Mouse (Mus musculus): ENCODE measurements around the gene Ubtd2. TPM values are rescaled to one million over a fixed set of nuclear protein-coding genes. Genes with fewer than 3 reads are reported as not detected.
A peak's percentile ranks its signal among the peaks of the same experiment; 100 is the strongest.

The Ubtd2 gene
- polyA plus RNA-seq, 1 experiment from 2014 or later, result 66.3 TPM

DNA sequence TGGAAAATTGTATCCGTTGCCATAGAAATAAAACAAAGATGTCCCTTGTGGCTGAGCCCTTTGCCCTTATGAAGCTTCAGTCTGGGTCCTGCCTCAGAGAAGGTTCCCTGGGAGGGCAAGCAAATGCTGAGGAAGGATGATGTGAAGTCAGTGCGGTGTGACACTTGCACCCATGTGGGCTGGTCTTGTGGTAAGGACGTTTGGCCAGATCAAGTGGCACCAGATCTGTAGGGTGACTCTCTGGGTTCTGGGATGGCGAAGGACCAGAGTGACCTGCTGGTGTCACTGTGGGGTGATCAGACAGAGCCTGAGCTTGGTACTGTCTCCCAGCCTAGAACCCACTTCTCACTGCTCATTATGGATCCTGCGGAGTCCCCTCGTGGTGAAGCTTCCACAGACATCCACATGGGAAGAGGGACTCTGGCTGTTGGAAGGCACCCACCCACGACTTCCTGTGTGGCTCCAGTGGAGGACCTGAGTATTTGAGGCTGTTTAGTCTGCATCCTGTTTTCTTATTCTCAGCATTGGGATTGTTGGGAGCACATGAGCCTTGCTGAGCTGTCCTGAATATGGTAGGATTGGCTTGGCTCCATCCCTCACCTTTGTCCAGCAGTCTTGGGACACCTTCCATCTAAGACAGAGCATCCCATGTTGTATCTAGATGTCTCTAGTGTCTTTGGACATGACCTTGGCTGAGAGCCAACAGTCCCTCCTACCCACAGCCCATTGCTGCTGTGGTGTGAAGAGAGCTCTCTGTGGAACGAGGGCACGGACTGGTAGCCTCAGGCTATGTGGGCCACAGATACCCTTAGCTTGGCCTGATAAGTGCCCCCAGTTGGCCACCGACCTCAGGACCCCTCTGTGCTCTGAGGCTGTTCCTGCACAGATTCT is 106.5 kb downstream of the Ubtd2 start:
- no peaks in the 10 kb centered on the region; the same call in 1 of the 2 replicates for H3K4me1 ChIP-seq

DNA sequence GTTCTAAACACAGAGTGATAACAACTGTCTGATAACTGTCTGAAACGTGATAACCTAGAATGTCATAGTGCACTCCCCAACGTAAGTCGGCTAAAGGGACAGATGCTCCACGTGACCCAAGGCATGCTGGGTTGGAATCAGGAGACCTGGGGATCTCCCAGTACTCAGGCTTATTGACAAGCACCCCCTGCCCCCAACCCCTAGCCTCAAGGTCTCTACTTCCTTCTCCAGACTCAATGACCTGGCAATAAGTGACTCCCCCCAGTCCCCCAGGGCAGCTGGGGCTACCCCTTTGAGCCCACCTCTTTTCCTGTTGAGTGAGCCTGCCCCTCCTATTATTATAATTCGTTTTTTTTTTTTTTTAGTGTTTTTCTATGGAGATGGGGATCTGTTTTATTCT is 107.5 kb downstream of the Ubtd2 start:
- no peak for ATAC-seq (ENCODE audit: low FRiP score, low read depth)
- Histone ChIP-seq H3K4me1 (peaks cover 7% of the 10 kb centered on the region), H3K4me3 (no peak overlapping the region), H3K27ac (replicated peaks) (no peak overlapping the region), H3K36me3 (no peaks in the 10 kb centered on the region), H3K9me3 (no peaks in the 10 kb centered on the region), H3K9ac (replicated peaks) (no peak overlapping the region), H3K4me2 (replicated peaks) (no peak overlapping the region), H3K27me3 (no peaks in the 10 kb centered on the region)
- WGBS, result 73% methylated on average over 5 of the region's 5 CpGs

More for the DNA sequence above, 106.5 kb downstream of the Ubtd2 start:
- Histone ChIP-seq H3K9me3 (no peaks in the 10 kb centered on the region), H3K27me3 (no peaks in the 10 kb centered on the region), H3K27ac (replicated peaks) (no peak overlapping the region), H3K4me2 (replicated peaks) (no peak overlapping the region), H3K4me3 (no peak overlapping the region), H3K9ac (replicated peaks) (no peak overlapping the region), H3K36me3 (no peaks in the 10 kb centered on the region)
- ATAC-seq (ENCODE audit: low FRiP score, low read depth), result 0 out of 2 replicates have a peak, but pooled peaks have one; percentile 9
- 75% methylated on average over 10 of the region's 10 CpGs for WGBS

DNA sequence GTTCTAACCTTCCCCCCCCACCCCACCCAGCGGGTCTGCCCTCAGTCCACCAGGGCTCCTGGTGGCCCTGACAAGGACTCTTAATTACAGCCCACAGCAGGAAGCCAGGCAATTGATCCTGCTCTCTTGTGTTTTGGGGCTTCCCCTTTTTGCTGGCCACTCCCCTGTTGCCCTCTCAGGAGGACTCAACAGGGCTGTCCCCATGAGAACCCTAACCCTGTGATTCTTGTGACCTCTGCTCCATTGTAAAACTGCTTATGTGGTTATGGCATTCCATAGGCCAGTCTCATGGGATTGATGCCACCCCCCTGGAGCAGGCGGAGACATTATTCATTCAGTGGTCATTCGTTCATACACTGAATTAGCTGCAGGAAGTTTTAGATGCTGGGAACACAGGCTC is 108.5 kb downstream of the Ubtd2 start:
- Histone ChIP-seq H3K4me2 (replicated peaks) (no peak overlapping the region), H3K27me3 (no peaks in the 10 kb centered on the region), H3K27ac (replicated peaks) (no peak overlapping the region), H3K9me3 (no peaks in the 10 kb centered on the region), H3K4me1 (peaks cover 10% of the 10 kb centered on the region), H3K4me3 (no peak overlapping the region), H3K9ac (replicated peaks) (no peak overlapping the region), H3K36me3 (no peaks in the 10 kb centered on the region)
- no peak for ATAC-seq (ENCODE audit: low FRiP score, low read depth)
- WGBS, result 35% methylated on average over 3 of the region's 3 CpGs

DNA sequence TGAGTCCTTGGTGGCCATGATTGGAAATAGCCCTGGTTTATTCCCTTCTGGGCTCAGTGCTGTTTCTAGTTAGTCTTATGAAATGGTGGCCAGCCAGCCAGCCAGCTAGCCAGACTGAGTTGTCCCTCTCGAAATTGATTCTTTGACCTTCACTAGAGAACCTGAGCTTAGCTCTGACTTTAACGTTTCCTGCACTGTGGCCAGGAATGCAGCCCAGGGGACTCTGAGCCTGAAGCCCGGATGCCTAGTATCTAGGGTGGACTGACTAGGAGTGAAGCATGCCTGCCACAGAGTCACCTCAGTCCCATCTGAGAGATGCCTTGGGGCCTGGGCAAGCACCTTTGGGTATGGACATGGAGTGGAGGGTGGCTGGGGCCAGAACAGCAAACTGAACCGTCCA is 109.5 kb downstream of the Ubtd2 start:
- Histone ChIP-seq H3K36me3 (no peaks in the 10 kb centered on the region), H3K27me3 (no peaks in the 10 kb centered on the region), H3K27ac (replicated peaks) (no peak overlapping the region), H3K4me3 (no peak overlapping the region), H3K4me1 (peaks cover 10% of the 10 kb centered on the region), H3K9me3 (no peaks in the 10 kb centered on the region), H3K4me2 (replicated peaks) (no peak overlapping the region), H3K9ac (replicated peaks) (no peak overlapping the region)
- ATAC-seq (ENCODE audit: low FRiP score, low read depth), result no peak
- WGBS, result 73% methylated on average over 4 of the region's 4 CpGs

DNA sequence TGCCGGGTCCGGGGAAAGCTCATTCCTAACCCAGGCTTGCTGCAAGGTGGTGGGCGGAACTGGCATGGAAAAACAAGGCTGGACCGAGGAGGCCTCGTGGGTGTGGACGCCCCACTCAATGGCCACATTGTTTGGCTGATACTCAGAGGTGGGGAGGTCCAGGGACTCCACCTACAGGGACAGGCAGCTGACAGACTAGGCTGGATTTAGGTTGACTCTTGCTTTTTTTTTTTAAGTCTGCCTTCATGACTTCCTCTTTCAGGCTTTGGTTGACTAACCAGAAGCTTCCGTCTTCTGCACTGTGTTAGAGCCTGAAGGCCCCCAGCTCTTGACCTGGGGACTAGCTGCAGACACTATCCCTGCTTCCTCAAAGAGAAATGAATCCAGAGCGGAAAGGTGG is 109.9 kb downstream of the Ubtd2 start:
- H3K4me2 ChIP-seq (replicated peaks), result no peak overlapping the region
- no peaks in the 10 kb centered on the region for H3K36me3 ChIP-seq
- no peaks in the 10 kb centered on the region for H3K9me3 ChIP-seq
- H3K27me3 ChIP-seq, result no peaks in the 10 kb centered on the region
- no peak for ATAC-seq (ENCODE audit: low FRiP score, low read depth)
- peaks cover 10% of the 10 kb centered on the region for H3K4me1 ChIP-seq
- H3K4me3 ChIP-seq, result no peak overlapping the region
- WGBS, result 72% methylated on average over 8 of the region's 8 CpGs
- H3K27ac ChIP-seq (replicated peaks), result no peak overlapping the region
- H3K9ac ChIP-seq (replicated peaks), result no peak overlapping the region

DNA sequence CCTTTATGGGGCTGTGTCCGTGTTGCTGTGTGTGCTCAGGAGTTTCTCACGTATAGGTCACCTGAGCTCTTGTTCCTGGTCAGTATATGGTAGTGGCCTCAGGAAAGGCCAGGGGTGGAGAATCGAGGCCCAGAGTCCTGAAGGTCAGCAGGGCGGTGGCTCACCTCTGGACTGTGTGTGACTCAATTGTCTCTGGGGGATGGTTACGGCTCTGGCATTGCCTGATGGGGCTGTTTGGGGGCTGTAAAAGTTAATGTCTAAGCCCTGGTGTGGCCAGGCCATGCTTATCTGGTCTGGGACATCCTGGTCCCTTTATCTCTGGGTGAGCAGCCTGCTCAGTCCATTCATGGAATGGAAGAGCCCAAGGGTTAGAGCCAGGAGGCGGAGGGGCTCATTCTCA is 111.0 kb downstream of the Ubtd2 start:
- WGBS, result 91% methylated on average over 6 of the region's 6 CpGs
- Histone ChIP-seq H3K27ac (replicated peaks) (no peak overlapping the region), H3K4me1 (peaks cover 10% of the 10 kb centered on the region), H3K9me3 (no peaks in the 10 kb centered on the region), H3K27me3 (no peaks in the 10 kb centered on the region), H3K9ac (replicated peaks) (no peak overlapping the region), H3K4me2 (replicated peaks) (no peak overlapping the region), H3K36me3 (no peaks in the 10 kb centered on the region), H3K4me3 (no peak overlapping the region)
- ATAC-seq (ENCODE audit: low FRiP score, low read depth), result no peak

Other genes with a start within 250 kb of the Ubtd2 start
- 53.3 and 66.7 TPM in 2 replicates for gene Snrnp25, start 250.0 kb upstream of the Ubtd2 start, polyA plus RNA-seq (2016; fragmentation: Nextera tagmentation; extraction: Ambion mirVana)
- gene Rhbdf1, start 233.1 kb upstream of the Ubtd2 start, polyA plus RNA-seq (2016; fragmentation: Nextera tagmentation; extraction: Ambion mirVana), result 19.1 and 23.5 TPM in 2 replicates
- gene Mpg, start 228.9 kb upstream of the Ubtd2 start, polyA plus RNA-seq (2016; fragmentation: Nextera tagmentation; extraction: Ambion mirVana), result 26.6 and 30.6 TPM in 2 replicates
- 44.7 and 47.0 TPM in 2 replicates for gene Nprl3, start 187.7 kb upstream of the Ubtd2 start, polyA plus RNA-seq (2016; fragmentation: Nextera tagmentation; extraction: Ambion mirVana)
- 1,559 and 1,723 TPM in 2 replicates for gene Hba-x, start 179.0 kb upstream of the Ubtd2 start, polyA plus RNA-seq (2016; fragmentation: Nextera tagmentation; extraction: Ambion mirVana)
- gene Hba-a1, start 171.9 kb upstream of the Ubtd2 start, polyA plus RNA-seq (2016; fragmentation: Nextera tagmentation; extraction: Ambion mirVana), result 2,872 and 3,406 TPM in 2 replicates
- gene Hbq1b, start 168.4 kb upstream of the Ubtd2 start, polyA plus RNA-seq (2016; fragmentation: Nextera tagmentation; extraction: Ambion mirVana), result 3.4 and 4.3 TPM in 2 replicates
- gene Hba-a2, start 158.9 kb upstream of the Ubtd2 start, polyA plus RNA-seq (2016; fragmentation: Nextera tagmentation; extraction: Ambion mirVana), result 6,134 and 7,278 TPM in 2 replicates
- gene Hbq1a, start 155.3 kb upstream of the Ubtd2 start, polyA plus RNA-seq (2016; fragmentation: Nextera tagmentation; extraction: Ambion mirVana), result 0.75 and 0.92 TPM in 2 replicates
- gene Sh3pxd2b, start 107.5 kb upstream of the Ubtd2 start, polyA plus RNA-seq (2016; fragmentation: Nextera tagmentation; extraction: Ambion mirVana), result 30.0 and 30.7 TPM in 2 replicates
- 0.51 and 0.89 TPM in 2 replicates for gene Efcab9, start 76.7 kb downstream of the Ubtd2 start, polyA plus RNA-seq (2016; fragmentation: Nextera tagmentation; extraction: Ambion mirVana)
- gene Stk10, start 77.9 kb downstream of the Ubtd2 start, polyA plus RNA-seq (2016; fragmentation: Nextera tagmentation; extraction: Ambion mirVana), result 1.8 TPM in 2 replicates
- 110 and 115 TPM in 2 replicates for gene Fbxw11, start 187.4 kb downstream of the Ubtd2 start, polyA plus RNA-seq (2016; fragmentation: Nextera tagmentation; extraction: Ambion mirVana)

Measured in midbrain, embryonic 12.5 days (tissue).